Mouse (Mus musculus): ENCODE measurements around the gene Inhbe. TPM values are rescaled to one million over a fixed set of nuclear protein-coding genes. Genes with fewer than 3 reads are reported as not detected.

The Inhbe gene
- total RNA-seq, 2 experiments from 2014 or later, result 0.07 to 0.14 TPM

Other genes with a start within 250 kb of the Inhbe start
- 100 to 1,000 TPM; 116 to 118 TPM for gene Os9, start 233.3 kb downstream of the Inhbe start, total RNA-seq (2021)
- gene B4galnt1, start 189.2 kb downstream of the Inhbe start, total RNA-seq (2021), result 100 to 1,000 TPM; 119 to 130 TPM
- 1 to 10 TPM; 4.3 to 4.6 TPM for gene Slc26a10, start 173.8 kb downstream of the Inhbe start, total RNA-seq (2021)
- gene Arhgef25, start 164.3 kb downstream of the Inhbe start, total RNA-seq (2021), result 100 to 1,000 TPM; 163 to 215 TPM
- 100 to 1,000 TPM; 198 to 222 TPM for gene Dtx3, start 158.7 kb downstream of the Inhbe start, total RNA-seq (2021)
- gene Pip4k2c, start 142.8 kb downstream of the Inhbe start, total RNA-seq (2021), result 100 to 1,000 TPM; 116 to 121 TPM
- gene Kif5a, start 91.1 kb downstream of the Inhbe start, total RNA-seq (2021), result 1,000 to 10,000 TPM; 1,032 to 1,108 TPM
- 100 to 1,000 TPM; 260 TPM for gene Dctn2, start 88.0 kb downstream of the Inhbe start, total RNA-seq (2021)
- 10 to 100 TPM; 43.5 to 46.3 TPM for gene Mbd6, start 65.4 kb downstream of the Inhbe start, total RNA-seq (2021)
- gene Mars, start 42.6 kb downstream of the Inhbe start, total RNA-seq (2021), result 10 to 100 TPM; 53.3 to 57.9 TPM
- gene Arhgap9, start 32.4 kb downstream of the Inhbe start, total RNA-seq (2021), result 1 to 10 TPM; 1.1 TPM
- gene Gli1, start 12.4 kb downstream of the Inhbe start, total RNA-seq (2021), result 1 to 10 TPM; 3.0 to 4.4 TPM
- gene Inhbc, start 16.0 kb upstream of the Inhbe start, total RNA-seq (2021), result not detected
- 100 to 1,000 TPM; 317 to 326 TPM for gene R3hdm2, start 25.9 kb upstream of the Inhbe start, total RNA-seq (2021)
- 1 to 10 TPM; 3.9 to 4.8 TPM for gene Stac3, start 147.3 kb upstream of the Inhbe start, total RNA-seq (2021)
- gene Ndufa4l2, start 160.6 kb upstream of the Inhbe start, total RNA-seq (2021), result 1 to 10 TPM; 3.5 to 5.2 TPM
- gene Shmt2, start 168.0 kb upstream of the Inhbe start, total RNA-seq (2021), result 10 to 100 TPM; 23.4 to 27.0 TPM
- 1 to 10 TPM; 7.6 to 8.3 TPM for gene Nxph4, start 180.1 kb upstream of the Inhbe start, total RNA-seq (2021)

All from left cerebral cortex, adult 18-20 months (tissue).